Mouse (Mus musculus) embryonic stem cell, embryonic (primary cell): Measurements from ENCODE around the gene Pdpn.

ENCODE experiments used
- CTCF ChIA-PET, 4 experiments: fragments of 300-600 bp in 2 of 4; fragments of 350-600 bp in 2 of 4; sonication (Branson Sonifier 250); formaldehyde crosslinking; loops; one replicate each; lab custom pipeline; 2022; ENCODE audit warnings: inconsistent platforms in 2 of 4; lab: Charles Lee
- POLR2A ChIA-PET, 4 experiments: fragments of 300-600 bp in 2 of 4; fragments of 350-600 bp in 2 of 4; sonication (Branson Sonifier 250); formaldehyde crosslinking; loops; one replicate each; lab custom pipeline; 2022; ENCODE audit warnings: antibody characterized with exemption in 4 of 4, inconsistent platforms in 1 of 4; lab: Charles Lee

Pdpn gene

DNA sequence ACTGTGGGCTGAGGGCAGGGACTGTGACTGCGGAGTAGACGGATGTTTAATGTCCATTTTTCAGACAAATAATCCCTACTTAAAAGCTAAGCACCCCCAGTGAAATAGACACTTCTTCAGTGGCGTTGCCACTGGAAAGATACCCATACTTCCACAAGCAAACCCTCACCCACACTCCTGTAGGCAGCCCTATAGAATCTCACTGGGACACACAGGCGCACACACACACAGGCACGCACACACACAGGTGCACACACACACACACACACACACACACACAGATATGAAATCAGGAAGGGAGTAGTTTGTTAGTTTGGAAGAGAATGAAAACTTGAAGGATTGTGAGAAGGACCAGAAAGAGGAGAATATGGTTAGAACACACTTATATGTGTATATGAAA is 20.3 kb downstream of the Pdpn start:
- ChIA-PET POLR2A (interaction anchor here in 3 of 4 experiments (0.6 to 12.8 kb wide), 15 partner anchors 8 to 1039 kb away, joined by 3 to 207 read pairs (median 4); partner anchors contain the start of genes Pdpn (in 2 of the 3) and Prdm2 (in 1 of the 3)), CTCF (interaction anchor here in 1 of 4 experiments (0.7 to 1.7 kb wide), 3 partner anchors 12 to 252 kb away, joined by 3 to 10 read pairs (median 6); no protein-coding TSS in a partner anchor)

- CTCF ChIA-PET: interaction anchor here in 2 of 4 experiments (0.6 kb wide), 3 partner anchors 8 to 360 kb away, joined by 3 to 4 read pairs (median 3); no protein-coding TSS in a partner anchor
Measured at GRCm38 (mm10) chr4:143278429-143278871, 20.9 kb downstream of the Pdpn start.

DNA sequence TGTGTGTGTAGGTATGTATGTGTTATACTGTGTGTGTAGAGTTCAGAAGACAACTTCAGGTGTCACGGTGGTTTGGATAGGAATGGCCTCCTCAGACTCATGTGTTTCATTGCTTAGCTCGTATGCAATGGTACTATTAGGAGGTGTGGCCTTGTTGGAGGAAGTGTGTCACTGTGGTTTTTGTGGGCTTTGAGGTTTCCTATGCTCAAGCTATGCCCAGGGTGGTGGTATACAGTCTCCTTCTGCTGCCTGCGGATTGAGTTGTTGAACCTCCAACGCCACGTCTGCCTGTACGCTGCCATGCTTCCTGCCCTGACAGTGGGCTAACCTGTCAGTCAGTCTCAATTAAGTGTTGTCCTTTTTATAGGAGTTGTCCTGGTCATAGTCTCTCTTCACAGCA is 22.0 kb downstream of the Pdpn start:
- ChIA-PET CTCF (no interaction called here), POLR2A (interaction anchor here in 2 of 4 experiments (1.3 to 12.8 kb wide), 3 partner anchors 11 to 178 kb away, joined by 3 to 207 read pairs (median 4); partner anchors contain the start of gene Pdpn (in 1 of the 2))

More at GRCm38 (mm10) chr4:143278429-143278871, 20.9 kb downstream of the Pdpn start:
- POLR2A ChIA-PET: interaction anchor here in 3 of 4 experiments (0.6 to 12.8 kb wide), 14 partner anchors 8 to 1039 kb away, joined by 3 to 207 read pairs (median 4); partner anchors contain the start of gene Pdpn (in 2 of the 3)

GRCm38 (mm10) chr4:143271571-143271970 is 27.8 kb downstream of the Pdpn start:
- ChIA-PET CTCF (interaction anchor here in 1 of 4 experiments (0.8 to 1.4 kb wide), 2 partner anchors 9 to 11 kb away, joined by 4 to 8 read pairs; no protein-coding TSS in a partner anchor), POLR2A (interaction anchor here in 3 of 4 experiments (0.6 to 1.4 kb wide), 10 partner anchors 8 to 109 kb away, joined by 3 to 5 read pairs (median 4); no protein-coding TSS in a partner anchor)

- CTCF ChIA-PET: interaction anchor here in 1 of 4 experiments (1.4 kb wide), 1 partner anchor 9 kb away, joined by 8 read pairs; no protein-coding TSS in a partner anchor
- POLR2A ChIA-PET: interaction anchor here in 3 of 4 experiments (0.6 to 1.3 kb wide), 4 partner anchors 8 to 30 kb away, joined by 3 to 5 read pairs (median 4); no protein-coding TSS in a partner anchor
Measured at GRCm38 (mm10) chr4:143270903-143271302, 28.5 kb downstream of the Pdpn start.

GRCm38 (mm10) chr4:143262696-143263095 is 36.7 kb downstream of the Pdpn start:
- POLR2A ChIA-PET: interaction anchor here in 3 of 4 experiments (0.5 to 2.2 kb wide), 24 partner anchors 9 to 244 kb away, joined by 3 to 7 read pairs (median 3); partner anchors contain the start of gene Pdpn (in 1 of the 3)
- CTCF ChIA-PET: interaction anchor here (0.5 to 2.0 kb wide), 10 partner anchors 15 to 121 kb away, joined by 3 to 11 read pairs (median 6); no protein-coding TSS in a partner anchor

GRCm38 (mm10) chr4:143259718-143260349 is 39.5 kb downstream of the Pdpn start:
- ChIA-PET CTCF (interaction anchor here (1.0 to 4.3 kb wide), 15 partner anchors 12 to 233 kb away, joined by 3 to 21 read pairs (median 6); no protein-coding TSS in a partner anchor), POLR2A (interaction anchor here in 3 of 4 experiments (0.6 to 3.1 kb wide), 15 partner anchors 8 to 466 kb away, joined by 3 to 24 read pairs (median 4); partner anchors contain the start of gene Pdpn (in 1 of the 3))

DNA sequence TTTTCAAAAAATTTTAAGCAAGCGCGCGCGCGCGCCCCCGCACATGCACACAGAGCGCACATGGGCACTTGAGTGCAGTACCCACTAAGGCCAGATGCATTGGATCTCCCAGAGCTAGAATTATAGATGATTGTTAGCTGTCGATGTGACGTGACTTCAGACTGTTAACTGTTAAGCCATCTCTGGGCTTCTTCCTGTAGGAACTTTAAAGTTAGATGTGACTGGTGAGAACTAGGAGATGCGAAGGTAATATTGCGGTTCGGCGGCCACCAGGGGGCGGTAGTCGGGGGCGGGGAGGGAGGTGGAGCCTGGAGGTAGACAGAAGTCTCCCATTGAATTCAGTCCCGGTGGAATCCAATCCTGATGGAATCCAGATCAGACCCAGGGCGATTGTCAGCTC is 40.8 kb downstream of the Pdpn start:
- ChIA-PET CTCF (interaction anchor here (0.6 to 4.3 kb wide), 18 partner anchors 22 to 231 kb away, joined by 3 to 21 read pairs (median 4); no protein-coding TSS in a partner anchor), POLR2A (interaction anchor here in 3 of 4 experiments (0.6 to 3.1 kb wide), 15 partner anchors 9 to 88 kb away, joined by 3 to 24 read pairs (median 5); partner anchors contain the start of gene Pdpn (in 2 of the 3))

DNA sequence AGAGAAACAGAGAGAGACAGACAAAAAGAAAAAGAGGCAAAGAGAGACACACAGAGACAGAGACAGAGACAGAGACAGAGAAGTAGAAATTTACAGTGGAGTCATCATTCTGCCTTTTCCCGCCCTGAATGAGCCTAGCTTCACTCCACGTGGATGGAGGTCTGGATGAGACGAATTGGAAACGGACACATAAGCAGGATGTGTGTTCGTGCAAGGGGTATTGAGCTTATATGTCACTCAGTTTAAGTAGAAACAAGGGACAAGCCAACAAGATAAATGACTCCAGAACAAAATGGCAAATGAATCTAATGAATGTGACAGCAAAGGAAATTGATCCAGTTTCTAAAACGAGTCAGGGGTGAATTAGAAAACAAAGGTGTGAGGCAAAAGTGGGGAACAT is 41.4 kb downstream of the Pdpn start:
- ChIA-PET POLR2A (interaction anchor here in 2 of 4 experiments (0.5 to 3.1 kb wide), 11 partner anchors 10 to 78 kb away, joined by 3 to 24 read pairs (median 5); partner anchors contain the start of gene Pdpn (in 2 of the 2)), CTCF (interaction anchor here in 3 of 4 experiments (0.6 to 4.3 kb wide), 10 partner anchors 22 to 231 kb away, joined by 3 to 21 read pairs (median 6); no protein-coding TSS in a partner anchor)

- ChIA-PET POLR2A (interaction anchor here in 2 of 4 experiments (0.7 kb wide), 2 partner anchors 11 to 29 kb away, joined by 3 read pairs; no protein-coding TSS in a partner anchor), CTCF (interaction anchor here in 1 of 4 experiments (1.2 kb wide), 1 partner anchor 56 kb away, joined by 3 read pairs; no protein-coding TSS in a partner anchor)
Measured at GRCm38 (mm10) chr4:143255541-143255940, 43.8 kb downstream of the Pdpn start.

- ChIA-PET CTCF (interaction anchor here in 2 of 4 experiments (0.7 to 1.2 kb wide), 3 partner anchors 27 to 120 kb away, joined by 3 to 7 read pairs (median 6); no protein-coding TSS in a partner anchor), POLR2A (interaction anchor here in 2 of 4 experiments (0.5 to 1.3 kb wide), 2 partner anchors 10 to 159 kb away, joined by 3 to 4 read pairs; partner anchors contain the start of gene Pramef8 (in 1 of the 2))
Measured at GRCm38 (mm10) chr4:143253356-143253755, 46.0 kb downstream of the Pdpn start.

DNA sequence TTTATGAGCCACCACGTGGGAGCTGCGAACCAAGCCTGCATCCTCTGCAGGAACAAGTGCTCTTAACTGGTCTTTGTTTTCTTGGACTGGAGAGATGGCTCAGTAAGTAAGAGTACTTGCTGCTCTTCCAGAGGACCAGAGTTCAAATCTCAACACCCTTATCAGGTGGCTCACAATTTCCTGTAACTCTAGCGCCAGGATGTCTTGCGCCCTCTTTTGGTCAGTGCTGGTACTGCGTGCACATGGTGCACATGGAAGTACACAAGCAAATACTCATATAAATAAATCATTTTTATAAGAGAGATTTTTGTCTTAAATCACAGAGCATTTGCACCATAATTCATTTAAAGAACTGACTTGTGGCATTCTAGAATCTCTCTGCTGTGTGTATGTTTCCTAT is 51.3 kb downstream of the Pdpn start:
- ChIA-PET POLR2A (interaction anchor here in 1 of 4 experiments (0.6 kb wide), 1 partner anchor 132 kb away, joined by 19 read pairs; no protein-coding TSS in a partner anchor), CTCF (interaction anchor here in 2 of 4 experiments (0.6 to 1.8 kb wide), 3 partner anchors 10 to 49 kb away, joined by 3 to 6 read pairs (median 4); no protein-coding TSS in a partner anchor)

GRCm38 (mm10) chr4:143241294-143241693 is 58.1 kb downstream of the Pdpn start:
- ChIA-PET CTCF (interaction anchor here in 3 of 4 experiments (0.6 to 1.0 kb wide), 4 partner anchors 60 to 214 kb away, joined by 3 to 4 read pairs (median 3); no protein-coding TSS in a partner anchor), POLR2A (interaction anchor here (0.5 to 3.9 kb wide), 21 partner anchors 13 to 1908 kb away, joined by 3 to 36 read pairs (median 4); partner anchors contain the start of gene Prdm2 (in 1 of the 4))

DNA sequence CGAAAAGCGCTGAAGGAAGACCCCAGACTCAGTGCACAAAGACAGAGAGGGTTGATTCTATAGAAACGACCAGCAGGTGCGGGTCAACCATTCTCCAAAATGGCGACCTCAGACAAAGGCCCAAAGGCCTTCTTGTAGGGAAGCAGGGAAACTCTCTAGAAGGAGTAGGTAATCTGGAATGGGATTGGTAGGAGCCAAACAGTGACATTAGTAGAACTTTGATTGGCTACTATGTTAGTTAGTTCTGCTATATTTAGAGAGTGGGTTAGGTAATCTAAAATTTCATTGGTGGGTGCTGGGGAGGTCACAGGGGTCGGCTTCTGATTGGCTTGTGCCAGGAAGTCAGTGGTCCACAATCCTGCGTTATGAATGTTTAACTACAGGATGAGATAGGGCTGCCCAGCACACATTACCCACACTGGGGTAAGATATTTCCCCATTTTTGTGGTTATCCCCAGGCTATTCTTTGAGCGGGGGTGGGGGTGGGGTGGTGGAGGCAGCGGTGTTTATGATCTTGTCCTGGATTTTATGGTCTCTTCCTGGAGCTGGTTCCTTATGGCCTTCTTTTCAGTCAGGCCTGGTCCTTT is 59.7 kb downstream of the Pdpn start:
- ChIA-PET CTCF (interaction anchor here (0.5 to 3.4 kb wide), 13 partner anchors 11 to 533 kb away, joined by 3 to 25 read pairs (median 5); no protein-coding TSS in a partner anchor), POLR2A (interaction anchor here in 2 of 4 experiments (0.6 to 3.9 kb wide), 30 partner anchors 10 to 1065 kb away, joined by 3 to 36 read pairs (median 4); partner anchors contain the start of genes Prdm2 (in 2 of the 2) and Pdpn (in 1 of the 2))

DNA sequence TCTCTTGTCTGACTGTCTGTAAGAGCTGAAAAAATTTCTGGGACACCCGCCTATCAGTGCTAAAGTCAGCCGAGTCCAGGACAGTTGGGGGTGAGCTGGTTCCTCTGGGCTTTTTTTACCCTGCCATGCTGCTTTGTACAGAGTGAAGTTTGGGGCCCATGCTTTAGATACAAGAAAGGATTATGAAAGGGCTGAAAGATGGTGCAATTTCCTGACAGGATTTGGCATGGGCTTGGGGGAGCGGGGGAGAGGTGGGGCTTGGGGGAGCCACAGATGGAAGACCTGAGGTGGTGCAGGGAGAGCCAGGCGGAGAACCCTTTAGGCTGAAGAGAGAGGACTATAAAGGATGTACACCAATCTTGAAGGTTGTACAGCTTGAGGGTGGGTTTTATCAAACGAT is 60.2 kb downstream of the Pdpn start:
- ChIA-PET CTCF (interaction anchor here (0.5 to 3.4 kb wide), 20 partner anchors 11 to 532 kb away, joined by 3 to 25 read pairs (median 4); no protein-coding TSS in a partner anchor), POLR2A (interaction anchor here in 3 of 4 experiments (0.5 to 3.9 kb wide), 38 partner anchors 11 to 1170 kb away, joined by 3 to 36 read pairs (median 4); partner anchors contain the start of genes Prdm2 (in 2 of the 3) and Lrrc38 (in 1 of the 3))

DNA sequence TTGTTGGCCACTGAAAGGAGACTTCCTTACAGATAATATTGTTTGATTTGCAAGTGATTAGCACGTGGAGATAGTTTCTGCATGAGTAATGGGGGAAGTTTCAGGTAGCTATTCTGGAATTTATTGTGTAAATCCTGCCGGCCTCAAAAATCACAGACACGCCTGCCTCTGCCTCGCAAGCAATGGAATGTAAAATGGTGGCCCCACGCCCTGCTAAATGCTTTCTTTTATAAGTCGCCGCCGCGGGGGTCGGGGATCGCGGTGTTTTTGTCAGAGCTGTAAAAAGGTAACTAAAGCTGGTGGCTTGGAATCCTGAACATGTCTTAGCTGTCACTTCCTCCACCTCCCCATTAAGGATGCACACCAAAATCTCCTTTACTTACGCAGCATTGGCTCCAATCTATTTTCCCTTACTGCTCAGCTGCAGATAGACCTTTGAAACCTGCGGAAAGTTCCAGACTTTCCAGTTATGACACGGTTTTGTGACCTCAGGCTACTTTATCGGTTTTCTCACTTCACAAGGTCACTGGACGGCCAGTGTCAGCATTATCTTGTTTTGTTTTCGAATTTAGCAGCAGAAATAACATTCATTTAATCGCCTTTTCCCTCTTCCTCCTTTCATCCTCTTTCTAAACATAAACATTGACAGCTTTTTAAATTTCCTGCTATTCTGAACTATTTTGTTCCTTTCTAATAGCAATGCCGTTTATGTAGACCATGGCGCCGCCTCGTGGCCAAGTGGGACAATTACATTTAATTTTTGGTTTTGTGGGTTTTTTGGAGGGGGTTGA is 60.9 kb downstream of the Pdpn start:
- CTCF ChIA-PET: interaction anchor here (0.6 to 3.4 kb wide), 32 partner anchors 9 to 357 kb away, joined by 3 to 25 read pairs (median 4); partner anchors contain the start of gene Prdm2 (in 1 of the 4)
- POLR2A ChIA-PET: interaction anchor here in 3 of 4 experiments (0.5 to 3.9 kb wide), 43 partner anchors 10 to 1169 kb away, joined by 3 to 36 read pairs (median 4); partner anchors contain the start of genes Prdm2 (in 2 of the 3) and Lrrc38 (in 1 of the 3)
